Mouse (Mus musculus) cerebellum, adult 2 months (tissue): ENCODE data around the gene Cln3.

Experiments used
- CTCF ChIP-seq: fragments of 200-500 bp; IDR thresholded peaks from 2 replicates; pipeline ENCODE4 v1.5.1; 2011; ENCODE audit warnings: low read depth, mild to moderate bottlenecking, control low read depth, low read length, moderate library complexity, borderline replicate concordance; ENCODE audit not compliant: insufficient read depth
- POLR2A ChIP-seq: fragments of 200-500 bp; IDR thresholded peaks from 2 replicates; pipeline ENCODE4 v1.6.1; 2011; ENCODE audit warnings: low read length, control low read depth, borderline replicate concordance; ENCODE audit not compliant: insufficient read depth

GRCm38 (mm10) chr7:126601896-126602295 lies 16.3 kb upstream of the Cln3 start:
- TF ChIP-seq CTCF (no peak), POLR2A (no peak)
